Comparison of ENCODE assay signal across 13 mouse cellular contexts in genomic region chr1:61164271-61164670, GRCm38 (mm10).
"Had no signal": no experiment of that assay in that cellular context is flagged by ENCODE, and none has a peak within 500 bp of the region (broad histone marks: within the 10 kb centered on the region; RNA-seq: fewer than 3 reads in every experiment).

No protein-coding gene starts in this region.

- DNase-seq: lung, adult 18-20 months; lung, embryonic 14.5 days; lung, postnatal 10 days; lung, postnatal 4 days; midbrain, embryonic 14.5 days; retina, postnatal 1 day; right cerebral cortex, adult 18-20 months; right cerebral cortex, postnatal 25 days; right cerebral cortex, postnatal 4 days; spleen, adult 18-20 months; thymus, adult 18-20 months; thymus, postnatal 14 days; thymus, postnatal 36 days had no signal
